Comparison of ENCODE assay signal across 25 mouse cellular contexts in genomic region chr8:92506906-92507305, GRCm38 (mm10).
A peak's percentile ranks its signal among the peaks of the same experiment; 100 is the strongest.
DNase-seq lines count a peak whose midpoint lies in the region; ATAC-seq lines count a peak whose summit lies in the region.
"Had no signal": no experiment of that assay in that cellular context is flagged by ENCODE, and none has a peak within 500 bp of the region (broad histone marks: within the 10 kb centered on the region; RNA-seq: fewer than 3 reads in every experiment).

No protein-coding gene starts in this region.

- peak; percentile 27 for DNase-seq in CD4-positive, CD25-positive, alpha-beta regulatory T cell, adult 2 months (ENCODE audit: low read depth, low spot score)
- DNase-seq in T-cell, adult 2 months (ENCODE audit: low spot score) = peak; percentile 32
- DNase-seq in thymus, postnatal 14 days = peak; percentile 68
- no peak for DNase-seq in midbrain, embryonic 14.5 days
- no peak for DNase-seq in left cerebral cortex, adult 11 months (ENCODE audit: low spot score)
- DNase-seq: adrenal gland, adult 2 months; cerebellum, adult 18-20 months; forebrain, postnatal 0 days; gastrocnemius, postnatal 36 days; heart, postnatal 36 days; kidney, adult 2 months; liver, postnatal 0 days had no signal

- H3K4me3 ChIP-seq in limb, embryonic 15.5 days = no peak overlapping the region
- no peak overlapping the region for H3K4me3 ChIP-seq in forebrain, embryonic 12.5 days (replicated peaks)
- H3K4me3 ChIP-seq in midbrain, embryonic 14.5 days (replicated peaks; ENCODE audit: low read depth, low read length) = no peak overlapping the region
- H3K4me3 ChIP-seq: forebrain, embryonic 10.5 days; midbrain, embryonic 12.5 days had no signal

- H3K9ac ChIP-seq in limb, embryonic 15.5 days = no peak overlapping the region
- H3K9ac ChIP-seq in forebrain, embryonic 12.5 days = no peak overlapping the region
- H3K9ac ChIP-seq in midbrain, embryonic 14.5 days (replicated peaks; ENCODE audit: low read length) = no peak overlapping the region
- H3K9ac ChIP-seq: forebrain, postnatal 0 days; hindbrain, embryonic 14.5 days; liver, postnatal 0 days; midbrain, embryonic 12.5 days had no signal

- WGBS in limb, embryonic 15.5 days = 83% methylated on average over 5 of the region's 5 CpGs
- 78% methylated on average over 5 of the region's 5 CpGs for WGBS in forebrain, embryonic 12.5 days
- WGBS in midbrain, embryonic 14.5 days = 84% methylated on average over 5 of the region's 5 CpGs

- H3K27me3 ChIP-seq in limb, embryonic 15.5 days = no peaks in the 10 kb centered on the region
- 0 out of 2 replicates have a peak, but pooled peaks cover 7% of the 10 kb centered on the region for H3K27me3 ChIP-seq in forebrain, embryonic 12.5 days
- H3K27me3 ChIP-seq in midbrain, embryonic 14.5 days (ENCODE audit: control insufficient read depth, insufficient read depth, low read length) = no peaks in the 10 kb centered on the region
- H3K27me3 ChIP-seq: CH12.LX; midbrain, embryonic 12.5 days had no signal

- no peak for ATAC-seq in CD4-positive, CD25-positive, alpha-beta regulatory T cell, adult 4 months
- ATAC-seq in limb, embryonic 15.5 days (ENCODE audit: insufficient number of reproducible peaks, low FRiP score, low TSS enrichment, low read depth) = no peak
- ATAC-seq in forebrain, embryonic 12.5 days (ENCODE audit: low FRiP score) = no peak
- ATAC-seq in midbrain, embryonic 14.5 days (ENCODE audit: low FRiP score, low TSS enrichment) = no peak
- ATAC-seq: forebrain, postnatal 0 days; liver, postnatal 0 days; lung, postnatal 0 days; Patski had no signal

- H3K9me3 ChIP-seq in limb, embryonic 15.5 days = no peaks in the 10 kb centered on the region
- H3K9me3 ChIP-seq in forebrain, embryonic 12.5 days = no peaks in the 10 kb centered on the region
- 0 out of 2 replicates have a peak, but pooled peaks cover 3% of the 10 kb centered on the region for H3K9me3 ChIP-seq in midbrain, embryonic 14.5 days (ENCODE audit: control insufficient read depth, low read length)
- H3K9me3 ChIP-seq: forebrain, embryonic 10.5 days; midbrain, embryonic 12.5 days had no signal

- no peak overlapping the region for H3K4me2 ChIP-seq in limb, embryonic 15.5 days
- H3K4me2 ChIP-seq in forebrain, embryonic 12.5 days = no peak overlapping the region
- H3K4me2 ChIP-seq in midbrain, embryonic 14.5 days (ENCODE audit: low read length) = no peak overlapping the region
- H3K4me2 ChIP-seq: hindbrain, embryonic 14.5 days; liver, embryonic 11.5 days; midbrain, embryonic 12.5 days had no signal

- H3K4me1 ChIP-seq in limb, embryonic 15.5 days = peaks cover 34% of the 10 kb centered on the region
- H3K4me1 ChIP-seq in forebrain, embryonic 12.5 days = peaks cover 4% of the 10 kb centered on the region; the same call in 1 of the 2 replicates
- 0 out of 2 replicates have a peak, but pooled peaks cover 3% of the 10 kb centered on the region for H3K4me1 ChIP-seq in midbrain, embryonic 14.5 days (ENCODE audit: control insufficient read depth, insufficient read depth, low read length)

- peak overlapping the region; percentile 48; the same call in 1 of the 2 replicates for H3K27ac ChIP-seq in limb, embryonic 15.5 days
- no peak overlapping the region for H3K27ac ChIP-seq in forebrain, embryonic 12.5 days
- H3K27ac ChIP-seq in midbrain, embryonic 14.5 days (replicated peaks; ENCODE audit: low read depth, low read length) = no peak overlapping the region
- H3K27ac ChIP-seq: forebrain, embryonic 10.5 days; hindbrain, embryonic 14.5 days; macrophage; midbrain, embryonic 12.5 days; stomach, postnatal 0 days had no signal

- H3K36me3 ChIP-seq in limb, embryonic 15.5 days = no peaks in the 10 kb centered on the region
- no peaks in the 10 kb centered on the region for H3K36me3 ChIP-seq in forebrain, embryonic 12.5 days (replicated peaks)
- H3K36me3 ChIP-seq in midbrain, embryonic 14.5 days (ENCODE audit: control insufficient read depth, insufficient read depth, low read length) = no peaks in the 10 kb centered on the region
- H3K36me3 ChIP-seq: forebrain, embryonic 10.5 days; G1E; midbrain, embryonic 12.5 days had no signal

Comparison
In these comparisons a context has a peak if more than half of its experiments do, and no peak if none do; other contexts are left out.
1. DNase-seq: peak in CD4-positive, CD25-positive, alpha-beta regulatory T cell, adult 2 months (single experiment), T-cell, adult 2 months (single experiment) and thymus, postnatal 14 days (single experiment); none in midbrain, embryonic 14.5 days (single experiment) and left cerebral cortex, adult 11 months (single experiment).